Mouse (Mus musculus): Measurements from ENCODE around the gene Rara. TPM values are rescaled to one million over a fixed set of nuclear protein-coding genes. Genes with fewer than 3 reads are reported as not detected.

Rara gene
- polyA plus RNA-seq, 1 experiment: 18.0 TPM

- Histone ChIP-seq H3K27ac (ENCODE audit: insufficient read depth, low read depth, low read length) (no peak overlapping the region), H3K27me3 (replicated peaks; ENCODE audit: control insufficient read depth, insufficient read depth, low read length) (no peaks in the 10 kb centered on the region), H3K4me1 (ENCODE audit: control insufficient read depth, insufficient read depth, low read length) (peaks cover 34% of the 10 kb centered on the region), H3K4me3 (ENCODE audit: insufficient read depth, low read depth, low read length) (no peak overlapping the region), H3K36me3 (ENCODE audit: control insufficient read depth, insufficient read depth, low read length) (no peaks in the 10 kb centered on the region)
- TF ChIP-seq CTCF (conservative IDR thresholded peaks at IDR 0.05; ENCODE audit: insufficient read depth, insufficient read length, low read depth, low read length) (no peak), POLR2A (IDR thresholded peaks at IDR 0.05; ENCODE audit: low read depth, low read length) (no peak)
- 41% methylated on average over 11 of the region's 11 CpGs for WGBS
- DNase-seq: no peak
Measured at GRCm38 (mm10) chr11:98965416-98966077, 37.9 kb downstream of the Rara start.

DNA sequence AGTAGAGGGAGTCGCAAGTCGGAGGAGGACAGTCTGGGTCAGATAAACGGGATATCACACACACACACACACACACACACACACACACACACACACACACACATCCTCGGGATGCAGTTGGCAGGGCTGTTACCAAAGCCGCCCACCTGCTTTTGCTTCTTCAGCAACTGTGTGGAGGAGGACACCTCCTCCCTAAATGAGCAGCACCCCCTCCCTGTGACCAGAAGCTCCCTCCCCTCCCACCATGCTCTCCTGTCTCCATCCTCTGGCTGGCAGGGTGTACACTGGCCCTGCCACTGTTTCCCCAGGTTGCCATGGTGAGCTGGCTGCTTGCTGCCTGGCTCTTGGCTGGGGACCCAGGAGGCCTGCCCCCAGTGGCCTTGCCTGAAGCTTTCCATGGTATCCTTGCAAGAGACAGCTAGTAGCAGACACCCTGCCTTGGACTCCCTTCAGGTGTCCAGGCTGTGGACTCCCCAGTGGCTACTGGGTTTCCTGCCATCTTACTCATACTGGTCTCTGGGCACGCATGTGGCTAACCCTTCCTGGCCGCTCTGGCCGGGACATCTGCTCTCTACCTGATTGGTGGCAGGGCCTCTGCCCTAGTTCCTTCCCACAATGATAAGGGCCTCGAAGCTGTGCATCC is 39.0 kb downstream of the Rara start:
- peak; percentile 65 for DNase-seq
- TF ChIP-seq POLR2A (IDR thresholded peaks at IDR 0.05; ENCODE audit: low read depth, low read length) (no peak), CTCF (conservative IDR thresholded peaks at IDR 0.05; ENCODE audit: insufficient read depth, insufficient read length, low read depth, low read length) (peak; percentile 40)
- no peak overlapping the region for H3K4me3 ChIP-seq (ENCODE audit: insufficient read depth, low read depth, low read length)
- H3K27ac ChIP-seq (ENCODE audit: insufficient read depth, low read depth, low read length): no peak overlapping the region
- H3K4me1 ChIP-seq (ENCODE audit: control insufficient read depth, insufficient read depth, low read length): peaks cover 38% of the 10 kb centered on the region
- H3K27me3 ChIP-seq (replicated peaks; ENCODE audit: control insufficient read depth, insufficient read depth, low read length): no peaks in the 10 kb centered on the region
- H3K36me3 ChIP-seq (ENCODE audit: control insufficient read depth, insufficient read depth, low read length): no peaks in the 10 kb centered on the region
- WGBS: 54% methylated on average over 9 of the region's 9 CpGs

- H3K4me1 ChIP-seq (ENCODE audit: control insufficient read depth, insufficient read depth, low read length): peaks cover 29% of the 10 kb centered on the region
- no peak overlapping the region for H3K27ac ChIP-seq (ENCODE audit: insufficient read depth, low read depth, low read length)
- no peaks in the 10 kb centered on the region for H3K36me3 ChIP-seq (ENCODE audit: control insufficient read depth, insufficient read depth, low read length)
Measured at GRCm38 (mm10) chr11:98968079-98968478, 40.5 kb downstream of the Rara start.

DNA sequence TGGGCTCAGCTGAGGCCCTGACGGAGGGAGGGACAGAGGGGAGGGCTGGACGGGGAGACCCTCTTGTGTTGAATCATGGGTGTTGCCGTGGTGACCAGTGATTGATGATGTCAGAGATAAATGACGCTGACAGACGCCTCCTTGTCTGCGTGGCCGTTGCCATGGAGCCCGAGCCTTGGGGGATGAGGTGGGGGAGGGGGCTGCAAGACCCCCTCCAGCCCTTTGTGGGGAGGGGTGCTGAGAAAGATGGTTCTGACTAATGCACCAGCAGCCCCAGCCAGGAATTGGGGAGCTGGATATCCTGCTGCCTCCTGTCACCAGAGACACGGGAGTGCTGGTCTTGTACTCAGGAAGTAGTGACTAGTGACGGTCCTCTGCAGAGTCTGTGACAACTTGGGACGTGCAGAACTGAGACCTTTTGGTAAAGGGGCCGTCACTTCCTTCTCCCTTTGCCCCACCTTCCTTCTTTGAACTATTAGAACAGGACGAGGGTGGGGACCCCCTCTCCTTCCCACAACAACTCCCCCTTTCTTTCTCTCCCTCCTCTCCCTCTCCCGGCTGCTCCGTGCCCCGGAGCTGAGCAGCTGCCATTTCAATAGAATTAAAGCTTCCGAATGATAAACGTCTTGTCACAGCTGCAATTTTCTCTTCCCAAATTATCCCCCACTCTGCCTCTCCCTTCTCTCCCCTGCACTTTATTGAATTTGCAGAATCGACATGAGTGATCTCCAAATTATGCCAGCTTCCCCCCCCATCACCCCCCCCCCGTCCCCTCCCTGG is 41.3 kb downstream of the Rara start:
- peak; percentile 29 for DNase-seq
- Histone ChIP-seq H3K4me1 (ENCODE audit: control insufficient read depth, insufficient read depth, low read length) (peaks cover 27% of the 10 kb centered on the region), H3K36me3 (ENCODE audit: control insufficient read depth, insufficient read depth, low read length) (no peaks in the 10 kb centered on the region), H3K4me3 (ENCODE audit: insufficient read depth, low read depth, low read length) (no peak overlapping the region), H3K27me3 (replicated peaks; ENCODE audit: control insufficient read depth, insufficient read depth, low read length) (no peaks in the 10 kb centered on the region), H3K27ac (ENCODE audit: insufficient read depth, low read depth, low read length) (no peak overlapping the region)
- TF ChIP-seq CTCF (conservative IDR thresholded peaks at IDR 0.05; ENCODE audit: insufficient read depth, insufficient read length, low read depth, low read length) (no peak), POLR2A (IDR thresholded peaks at IDR 0.05; ENCODE audit: low read depth, low read length) (no peak)
- WGBS: 42% methylated on average over 20 of the region's 20 CpGs

More at GRCm38 (mm10) chr11:98968079-98968478, 40.5 kb downstream of the Rara start:
- TF ChIP-seq POLR2A (IDR thresholded peaks at IDR 0.05; ENCODE audit: low read depth, low read length) (no peak), CTCF (conservative IDR thresholded peaks at IDR 0.05; ENCODE audit: insufficient read depth, insufficient read length, low read depth, low read length) (no peak)
- H3K27me3 ChIP-seq (replicated peaks; ENCODE audit: control insufficient read depth, insufficient read depth, low read length): no peaks in the 10 kb centered on the region
- DNase-seq: no peak
- WGBS: 78% methylated on average over 16 of the region's 16 CpGs
- H3K4me3 ChIP-seq (ENCODE audit: insufficient read depth, low read depth, low read length): no peak overlapping the region

- H3K4me1 ChIP-seq (ENCODE audit: control insufficient read depth, insufficient read depth, low read length): peaks cover 21% of the 10 kb centered on the region
- peak; percentile 65 for DNase-seq
- H3K27me3 ChIP-seq (replicated peaks; ENCODE audit: control insufficient read depth, insufficient read depth, low read length): no peaks in the 10 kb centered on the region
- WGBS: 48% methylated on average over 17 of the region's 17 CpGs
- H3K36me3 ChIP-seq (ENCODE audit: control insufficient read depth, insufficient read depth, low read length): no peaks in the 10 kb centered on the region
- TF ChIP-seq POLR2A (IDR thresholded peaks at IDR 0.05; ENCODE audit: low read depth, low read length): no peak
- TF ChIP-seq CTCF (conservative IDR thresholded peaks at IDR 0.05; ENCODE audit: insufficient read depth, insufficient read length, low read depth, low read length): no peak
- H3K27ac ChIP-seq (ENCODE audit: insufficient read depth, low read depth, low read length): no peak overlapping the region
- no peak overlapping the region for H3K4me3 ChIP-seq (ENCODE audit: insufficient read depth, low read depth, low read length)
Measured at GRCm38 (mm10) chr11:98969496-98969927, 41.9 kb downstream of the Rara start.

- peak; percentile 94 for DNase-seq
- 59% methylated on average over 29 of the region's 29 CpGs for WGBS
- Histone ChIP-seq H3K36me3 (ENCODE audit: control insufficient read depth, insufficient read depth, low read length) (no peaks in the 10 kb centered on the region), H3K4me1 (ENCODE audit: control insufficient read depth, insufficient read depth, low read length) (peaks cover 14% of the 10 kb centered on the region; the same call in 1 of the 2 replicates), H3K4me3 (ENCODE audit: insufficient read depth, low read depth, low read length) (no peak overlapping the region), H3K27ac (ENCODE audit: insufficient read depth, low read depth, low read length) (no peak overlapping the region), H3K27me3 (replicated peaks; ENCODE audit: control insufficient read depth, insufficient read depth, low read length) (no peaks in the 10 kb centered on the region)
- TF ChIP-seq POLR2A (IDR thresholded peaks at IDR 0.05; ENCODE audit: low read depth, low read length) (no peak), CTCF (conservative IDR thresholded peaks at IDR 0.05; ENCODE audit: insufficient read depth, insufficient read length, low read depth, low read length) (no peak)
Measured at GRCm38 (mm10) chr11:98970191-98970925, 42.7 kb downstream of the Rara start.

Measured in kidney, adult 2 months (tissue).